Mouse (Mus musculus) intestine, embryonic 15.5 days (tissue): ENCODE measurements around the gene Dnaaf2. TPM values are rescaled to one million over a fixed set of nuclear protein-coding genes. Genes with fewer than 3 reads are reported as not detected.

Experiments
- ATAC-seq: fragments of 200-750 bp; cut with Nextera tagmentation; 2 replicates; pipeline ENCODE4 v1.8.0; 2017; ENCODE audit warnings: moderate TSS enrichment, moderate library complexity
- H3K27ac ChIP-seq: fragments of 300-500 bp; sonication (generic); 2 replicates; pipeline ENCODE4 v1.5.1; 2015; ENCODE audit warnings: mild to moderate bottlenecking, inconsistent platforms
- H3K27me3 ChIP-seq: fragments of 300-500 bp; sonication (generic); replicated peaks from 2 replicates; pipeline ENCODE4 v1.6.1; 2015; ENCODE audit warnings: inconsistent platforms
- H3K36me3 ChIP-seq: fragments of 300-500 bp; sonication (generic); 2 replicates; pipeline ENCODE4 v1.6.1; 2015; ENCODE audit warnings: inconsistent platforms
- H3K4me1 ChIP-seq: fragments of 300-500 bp; sonication (generic); replicated peaks from 2 replicates; pipeline ENCODE4 v1.6.1; 2015; ENCODE audit warnings: inconsistent platforms
- H3K4me2 ChIP-seq: fragments of 300-500 bp; sonication (generic); replicated peaks from 2 replicates; pipeline ENCODE4 v1.6.1; 2015; ENCODE audit warnings: mild to moderate bottlenecking, inconsistent platforms
- H3K4me3 ChIP-seq: fragments of 300-500 bp; sonication (generic); replicated peaks from 2 replicates; pipeline ENCODE4 v1.5.1; 2015; ENCODE audit warnings: inconsistent platforms
- H3K9ac ChIP-seq: fragments of 300-500 bp; sonication (generic); 2 replicates; pipeline ENCODE4 v1.6.1; 2015; ENCODE audit warnings: inconsistent platforms
- H3K9me3 ChIP-seq: fragments of 300-500 bp; sonication (generic); 2 replicates; pipeline ENCODE4 v1.6.1; 2016; ENCODE audit warnings: inconsistent platforms
- WGBS: fragments of 180-500 bp; shearing (Covaris S2); methylation state at CpG from one replicate; pipeline ENCODE4 v1.1.7; 2015; 5-methylcytosine and 5-hydroxymethylcytosine counted together
- polyA plus RNA-seq: library from polyadenylated mRNA; unstranded; fragments of >200 nt; fragmentation: Nextera tagmentation; extraction: Ambion mirVana; gene quantifications from 2 replicates; pipeline ENCODE4 v1.2.1, GENCODE M21; 2015

The Dnaaf2 gene
- polyA plus RNA-seq, 1 experiment from 2014 or later, result 9.0 TPM

- Histone ChIP-seq H3K36me3 (0 out of 2 replicates have a peak, but pooled peaks cover 6% of the 10 kb centered on the region), H3K4me1 (peaks cover 8% of the 10 kb centered on the region; the same call in 1 of the 2 replicates), H3K9ac (no peak overlapping the region), H3K4me3 (no peak overlapping the region), H3K9me3 (no peaks in the 10 kb centered on the region), H3K4me2 (no peak overlapping the region), H3K27me3 (no peaks in the 10 kb centered on the region), H3K27ac (no peak overlapping the region)
- WGBS, result 85% methylated on average over 5 of the region's 5 CpGs
- ATAC-seq, result no peak
These were observed 6.8 kb downstream of the Dnaaf2 start for GRCm38 (mm10) chr12:69191396-69191795.

- no peak for ATAC-seq
- Histone ChIP-seq H3K4me1 (peaks cover 9% of the 10 kb centered on the region; the same call in 1 of the 2 replicates), H3K9ac (no peak overlapping the region), H3K9me3 (no peaks in the 10 kb centered on the region), H3K36me3 (0 out of 2 replicates have a peak, but pooled peaks cover 6% of the 10 kb centered on the region), H3K4me3 (no peak overlapping the region), H3K4me2 (no peak overlapping the region), H3K27me3 (no peaks in the 10 kb centered on the region), H3K27ac (no peak overlapping the region)
- 100% methylated on average over 1 of the region's 1 CpGs for WGBS
These were observed 7.7 kb downstream of the Dnaaf2 start for GRCm38 (mm10) chr12:69190522-69190921.

GRCm38 (mm10) chr12:69190074-69190473 is 8.2 kb downstream of the Dnaaf2 start:
- H3K9me3 ChIP-seq, result no peaks in the 10 kb centered on the region
- H3K4me3 ChIP-seq, result no peak overlapping the region
- 81% methylated on average over 9 of the region's 9 CpGs for WGBS
- H3K4me2 ChIP-seq, result no peak overlapping the region
- H3K27ac ChIP-seq, result no peak overlapping the region
- H3K9ac ChIP-seq, result no peak overlapping the region
- H3K4me1 ChIP-seq, result peaks cover 10% of the 10 kb centered on the region; the same call in 1 of the 2 replicates
- H3K27me3 ChIP-seq, result no peaks in the 10 kb centered on the region
- 0 out of 2 replicates have a peak, but pooled peaks cover 6% of the 10 kb centered on the region for H3K36me3 ChIP-seq
- no peak for ATAC-seq

GRCm38 (mm10) chr12:69186811-69187471 is 11.3 kb downstream of the Dnaaf2 start:
- Histone ChIP-seq H3K4me1 (peaks cover 10% of the 10 kb centered on the region; the same call in 1 of the 2 replicates), H3K4me3 (0 out of 2 replicates have a peak overlapping the region, but pooled peaks have one; percentile 2), H3K27me3 (no peaks in the 10 kb centered on the region), H3K4me2 (peak overlapping the region; percentile 35; the same call in 1 of the 2 replicates), H3K9ac (no peak overlapping the region), H3K36me3 (0 out of 2 replicates have a peak, but pooled peaks cover 6% of the 10 kb centered on the region), H3K27ac (peak overlapping the region; percentile 33), H3K9me3 (no peaks in the 10 kb centered on the region)
- no peak for ATAC-seq
- WGBS, result 61% methylated on average over 5 of the region's 5 CpGs

GRCm38 (mm10) chr12:69185371-69185770 is 12.9 kb downstream of the Dnaaf2 start:
- Histone ChIP-seq H3K9ac (peak overlapping the region; percentile 92), H3K27me3 (no peaks in the 10 kb centered on the region), H3K27ac (no peak overlapping the region), H3K4me2 (peak overlapping the region; percentile 90), H3K9me3 (no peaks in the 10 kb centered on the region), H3K4me1 (peaks cover 10% of the 10 kb centered on the region; the same call in 1 of the 2 replicates), H3K36me3 (0 out of 2 replicates have a peak, but pooled peaks cover 4% of the 10 kb centered on the region), H3K4me3 (peak overlapping the region; percentile 82)
- 70% methylated on average over 7 of the region's 7 CpGs for WGBS
- no peak for ATAC-seq

GRCm38 (mm10) chr12:69184342-69185295 is 13.6 kb downstream of the Dnaaf2 start:
- Histone ChIP-seq H3K27me3 (no peaks in the 10 kb centered on the region), H3K9me3 (no peaks in the 10 kb centered on the region), H3K4me3 (peak overlapping the region; percentile 82), H3K4me1 (peaks cover 10% of the 10 kb centered on the region; the same call in 1 of the 2 replicates), H3K9ac (peak overlapping the region; percentile 92), H3K4me2 (peak overlapping the region; percentile 90), H3K27ac (peak overlapping the region; percentile 88), H3K36me3 (no peaks in the 10 kb centered on the region)
- WGBS, result 2% methylated on average over 86 of the region's 86 CpGs
- ATAC-seq, result peak; percentile 71

- ATAC-seq, result peak; percentile 99
- Histone ChIP-seq H3K27ac (peak within 1 kb of the TSS; percentile 88), H3K27me3 (no peaks in the 10 kb centered on the region), H3K4me2 (peak within 1 kb of the TSS; percentile 90), H3K9me3 (no peaks in the 10 kb centered on the region), H3K4me1 (peaks cover 10% of the 10 kb centered on the region; the same call in 1 of the 2 replicates), H3K36me3 (no peaks in the 10 kb centered on the region), H3K9ac (peak within 1 kb of the TSS; percentile 92), H3K4me3 (peak within 1 kb of the TSS; percentile 82)
- under 1% methylated on average over 84 of the region's 84 CpGs for WGBS
These were observed 14.5 kb downstream of the Dnaaf2 start, which contains the start of the genes Rpl36al and Mgat2 for GRCm38 (mm10) chr12:69183583-69184308. Gene Rpl36al (minus strand): TSS chr12:69184083. Gene Mgat2 (plus strand): TSS chr12:69184157.

GRCm38 (mm10) chr12:69181800-69182199 is 16.4 kb downstream of the Dnaaf2 start:
- Histone ChIP-seq H3K9me3 (no peaks in the 10 kb centered on the region), H3K27ac (no peak overlapping the region), H3K4me3 (no peak overlapping the region), H3K4me2 (no peak overlapping the region), H3K4me1 (peaks cover 3% of the 10 kb centered on the region; the same call in 1 of the 2 replicates), H3K27me3 (no peaks in the 10 kb centered on the region), H3K36me3 (no peaks in the 10 kb centered on the region), H3K9ac (no peak overlapping the region)
- no peak for ATAC-seq
- 92% methylated on average over 4 of the region's 4 CpGs for WGBS

- Histone ChIP-seq H3K4me3 (no peak overlapping the region), H3K4me2 (no peak overlapping the region), H3K36me3 (no peaks in the 10 kb centered on the region), H3K4me1 (no peaks in the 10 kb centered on the region), H3K27me3 (no peaks in the 10 kb centered on the region), H3K9ac (no peak overlapping the region), H3K27ac (no peak overlapping the region), H3K9me3 (no peaks in the 10 kb centered on the region)
- WGBS, result 74% methylated on average over 12 of the region's 12 CpGs
- no peak for ATAC-seq
These were observed 18.9 kb downstream of the Dnaaf2 start for GRCm38 (mm10) chr12:69179371-69179770.

GRCm38 (mm10) chr12:69177526-69177925 is 20.7 kb downstream of the Dnaaf2 start:
- Histone ChIP-seq H3K27ac (no peak overlapping the region), H3K9me3 (no peaks in the 10 kb centered on the region), H3K4me3 (no peak overlapping the region), H3K9ac (no peak overlapping the region), H3K4me1 (no peaks in the 10 kb centered on the region), H3K36me3 (0 out of 2 replicates have a peak, but pooled peaks cover 3% of the 10 kb centered on the region), H3K4me2 (no peak overlapping the region), H3K27me3 (no peaks in the 10 kb centered on the region)
- 79% methylated on average over 3 of the region's 3 CpGs for WGBS
- no peak for ATAC-seq

GRCm38 (mm10) chr12:69175975-69176374 is 22.3 kb downstream of the Dnaaf2 start:
- WGBS, result 69% methylated on average over 3 of the region's 3 CpGs
- Histone ChIP-seq H3K4me2 (no peak overlapping the region), H3K9me3 (no peaks in the 10 kb centered on the region), H3K27ac (no peak overlapping the region), H3K4me3 (no peak overlapping the region), H3K27me3 (no peaks in the 10 kb centered on the region), H3K4me1 (no peaks in the 10 kb centered on the region), H3K36me3 (0 out of 2 replicates have a peak, but pooled peaks cover 3% of the 10 kb centered on the region), H3K9ac (no peak overlapping the region)
- ATAC-seq, result peak; percentile 74
